Mouse (Mus musculus): ENCODE measurements around the gene Timeless.
"Not testable (repeated sequence)": the region's sequence is repeated elsewhere in the genome, so short reads cannot be mapped to it uniquely, and the experiment has no call there.

The Timeless gene

GRCm38 (mm10) chr10:128231697-128232419, at the start of gene Timeless:
Gene Timeless, plus strand, starts transcription at chr10:128232065.
- peak; percentile 79 for DNase-seq (ENCODE audit: low spot score)

- peak; percentile 18 for DNase-seq (ENCODE audit: low spot score)
These were observed 47.6 kb upstream of the Timeless start for GRCm38 (mm10) chr10:128184296-128184695.

- DNase-seq (ENCODE audit: low spot score), result no peak
These were observed 46.5 kb upstream of the Timeless start for GRCm38 (mm10) chr10:128185277-128185940.

GRCm38 (mm10) chr10:128185959-128186358, 45.9 kb upstream of the Timeless start:
- peak; percentile 95 for DNase-seq (ENCODE audit: low spot score)

GRCm38 (mm10) chr10:128187181-128187605, 44.7 kb upstream of the Timeless start:
- no peak for DNase-seq (ENCODE audit: low spot score)

- DNase-seq (ENCODE audit: low spot score), result peak; percentile 88
These were observed 43.5 kb upstream of the Timeless start for GRCm38 (mm10) chr10:128188242-128188877.

GRCm38 (mm10) chr10:128191472-128191871, 40.4 kb upstream of the Timeless start:
- no peak for DNase-seq (ENCODE audit: low spot score)

GRCm38 (mm10) chr10:128192030-128192766, 39.7 kb upstream of the Timeless start:
- DNase-seq (ENCODE audit: low spot score), result not testable (repeated sequence)

GRCm38 (mm10) chr10:128193113-128193512, 38.8 kb upstream of the Timeless start:
- DNase-seq (ENCODE audit: low spot score), result no peak

- peak; percentile 89 for DNase-seq (ENCODE audit: low spot score)
These were observed 37.8 kb upstream of the Timeless start, which contains the start of gene Gls2 for GRCm38 (mm10) chr10:128194024-128194550. Gene Gls2, plus strand, starts transcription at chr10:128194457.

GRCm38 (mm10) chr10:128194551-128195461, 37.1 kb upstream of the Timeless start:
- DNase-seq (ENCODE audit: low spot score), result no peak

GRCm38 (mm10) chr10:128201856-128202255, 30.0 kb upstream of the Timeless start:
- no peak for DNase-seq (ENCODE audit: low spot score)

- no peak for DNase-seq (ENCODE audit: low spot score)
These were observed 26.9 kb upstream of the Timeless start for GRCm38 (mm10) chr10:128204941-128205340.

GRCm38 (mm10) chr10:128208326-128208725, 23.5 kb upstream of the Timeless start:
- DNase-seq (ENCODE audit: low spot score), result no peak

GRCm38 (mm10) chr10:128209311-128210009, 22.4 kb upstream of the Timeless start:
- no peak for DNase-seq (ENCODE audit: low spot score)

GRCm38 (mm10) chr10:128210131-128210530, 21.7 kb upstream of the Timeless start:
- no peak for DNase-seq (ENCODE audit: low spot score)

- peak; percentile 54 for DNase-seq (ENCODE audit: low spot score)
These were observed 20.9 kb upstream of the Timeless start for GRCm38 (mm10) chr10:128210954-128211353.

GRCm38 (mm10) chr10:128211390-128212108, 20.3 kb upstream of the Timeless start, which contains the start of gene Spryd4:
Gene Spryd4, minus strand, starts transcription at chr10:128211807.
- DNase-seq (ENCODE audit: low spot score), result peak; percentile 88

- DNase-seq (ENCODE audit: low spot score), result no peak
These were observed 19.7 kb upstream of the Timeless start for GRCm38 (mm10) chr10:128212148-128212547.
